Mouse (Mus musculus) WW6 (cell line): ENCODE measurements at regions not wholly inside any gene's neighbourhood (a gene's known extent, or its start where the extent isn't known, plus 50 kb on each side); places are given as distances from the start of the nearest gene placed in this dataset.

Experiments used
- DNase-seq: peaks from one replicate; pipeline ENCODE4 v3.0.0-alpha.2; 2013; ENCODE audit warnings: low read depth, low spot score

DNA sequence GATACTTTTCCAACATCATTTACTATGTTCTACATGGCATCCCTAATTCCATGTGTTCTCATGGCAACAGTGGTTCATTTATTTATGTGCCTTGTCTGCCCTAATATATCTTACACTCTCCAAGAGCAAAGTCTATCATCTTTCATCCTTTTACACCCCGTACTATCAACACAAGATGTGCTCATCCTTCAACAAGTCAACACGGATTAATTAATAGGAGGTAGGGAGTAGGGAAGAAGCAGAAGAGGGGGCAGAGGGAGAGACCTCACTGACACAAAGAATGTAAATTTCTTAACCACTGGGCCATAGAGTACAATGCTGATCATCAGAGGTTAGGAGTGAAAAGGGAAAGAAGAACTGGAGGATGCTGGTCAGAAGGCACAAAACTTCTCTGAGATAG, 267.0 kb upstream of the Setmar start:
- no peak for DNase-seq

DNA sequence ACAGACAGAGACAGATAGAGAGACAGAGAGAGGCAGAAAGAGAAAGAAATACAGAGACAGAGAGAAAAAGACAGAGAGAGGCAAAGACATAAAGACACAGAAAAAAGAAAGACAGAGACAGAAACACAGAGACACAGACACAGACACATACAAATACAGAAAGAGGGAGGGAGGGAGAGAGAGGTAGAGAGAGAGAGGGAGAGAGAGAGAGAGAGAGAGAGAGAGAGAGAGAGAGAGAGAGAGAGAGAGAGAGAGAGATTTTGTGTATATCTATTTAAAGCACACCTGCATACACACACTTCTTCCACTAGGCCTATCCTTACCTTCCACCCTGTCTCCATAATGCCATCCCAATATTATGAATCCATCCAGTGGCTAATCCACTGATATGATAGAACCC, 261.8 kb upstream of the Setmar start:
- DNase-seq: no peak
